Mouse (Mus musculus): ENCODE measurements around the gene Lrrc75b. TPM values are rescaled to one million over a fixed set of nuclear protein-coding genes. Genes with fewer than 3 reads are reported as not detected.

Gene Lrrc75b
- polyA plus RNA-seq, 1 experiment from 2014 or later = 2.7 TPM

DNA sequence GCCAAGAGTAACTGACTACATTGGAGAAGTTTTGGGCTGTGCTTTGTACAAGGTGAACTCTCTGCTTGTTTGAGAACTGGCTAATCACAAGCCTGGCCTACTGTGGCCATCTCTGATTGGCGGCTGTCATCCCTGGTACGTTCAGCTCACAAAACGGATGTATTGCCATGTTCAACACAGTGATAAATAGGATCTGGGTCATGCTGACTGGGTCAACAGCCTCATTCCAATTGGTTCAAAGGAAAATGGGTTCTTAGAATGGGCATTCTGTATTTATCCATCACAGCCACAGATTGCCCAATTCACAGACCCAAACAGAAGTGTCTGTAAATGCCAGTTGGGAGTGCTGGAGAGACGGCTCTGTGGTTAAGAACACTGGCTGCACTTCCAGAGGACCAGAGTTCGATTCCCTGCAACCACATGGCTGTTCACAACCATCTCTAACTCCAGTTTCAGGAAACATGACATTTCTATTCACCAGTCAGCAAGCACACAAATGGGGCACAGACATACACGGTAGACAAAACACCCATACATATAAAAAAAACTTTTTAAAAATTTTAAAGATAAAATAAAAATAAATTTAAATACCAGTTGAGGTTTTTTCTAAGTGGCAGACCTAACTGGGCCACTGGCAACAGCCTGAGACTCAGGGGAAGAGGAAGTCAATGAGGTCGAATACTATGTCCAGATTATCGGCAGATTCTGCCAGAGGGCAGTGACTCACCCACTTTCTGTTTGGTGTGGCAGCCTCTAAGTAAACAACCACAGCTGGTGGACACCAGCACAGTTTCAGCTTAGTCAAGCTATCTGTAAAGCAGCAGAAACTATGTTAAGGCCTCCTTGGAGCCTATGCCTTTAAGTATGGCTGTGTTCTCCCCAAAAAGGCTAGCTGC is 55.6 kb downstream of the Lrrc75b start:
- H3K36me3 ChIP-seq (ENCODE audit: control insufficient read depth, insufficient read depth, low read length) = peaks cover 40% of the 10 kb centered on the region
- WGBS = 78% methylated on average over 8 of the region's 8 CpGs

GRCm38 (mm10) chr10:75503692-75504091 is 56.4 kb downstream of the Lrrc75b start:
- Histone ChIP-seq H3K27me3 (ENCODE audit: control insufficient read depth, insufficient read depth, low read length) (no peaks in the 10 kb centered on the region), H3K9ac (ENCODE audit: low read length) (no peak overlapping the region), H3K4me1 (ENCODE audit: control insufficient read depth in 2 of 2, insufficient read depth in 2 of 2, low read length in 2 of 2) (peaks cover 0 to 5% of the 10 kb centered on the region in 2 experiments; a peak in 2 of 4 replicates), H3K9me3 (ENCODE audit: control insufficient read depth, low read length) (no peaks in the 10 kb centered on the region), H3K36me3 (ENCODE audit: control insufficient read depth, insufficient read depth, low read length) (peaks cover 32% of the 10 kb centered on the region), H3K4me3 (ENCODE audit: control insufficient read depth in 1 of 2, insufficient read depth in 1 of 2, low read depth in 1 of 2, low read length in 2 of 2) (no peak overlapping the region), H3K27ac (replicated peaks in 1 of 2; ENCODE audit: control insufficient read depth in 1 of 2, insufficient read depth in 1 of 2, low read depth in 2 of 2, low read length in 2 of 2) (no peak overlapping the region), H3K4me2 (ENCODE audit: low read length) (no peak overlapping the region)
- WGBS = 92% methylated on average over 7 of the region's 7 CpGs
- no peak for ATAC-seq (ENCODE audit: insufficient number of reproducible peaks, insufficient read depth, low FRiP score, low read depth)

More for the DNA sequence above, 55.6 kb downstream of the Lrrc75b start:
- no peak overlapping the region for H3K4me3 ChIP-seq (ENCODE audit: control insufficient read depth in 1 of 2, insufficient read depth in 1 of 2, low read depth in 1 of 2, low read length in 2 of 2)
- H3K9ac ChIP-seq (ENCODE audit: low read length) = no peak overlapping the region
- H3K4me1 ChIP-seq (ENCODE audit: control insufficient read depth in 2 of 2, insufficient read depth in 2 of 2, low read length in 2 of 2) = peaks cover 0 to 5% of the 10 kb centered on the region in 2 experiments; a peak in 2 of 4 replicates
- H3K9me3 ChIP-seq (ENCODE audit: control insufficient read depth, low read length) = no peaks in the 10 kb centered on the region
- no peak for ATAC-seq (ENCODE audit: insufficient number of reproducible peaks, insufficient read depth, low FRiP score, low read depth)
- H3K27ac ChIP-seq (replicated peaks in 1 of 2; ENCODE audit: control insufficient read depth in 1 of 2, insufficient read depth in 1 of 2, low read depth in 2 of 2, low read length in 2 of 2) = no peak overlapping the region
- no peaks in the 10 kb centered on the region for H3K27me3 ChIP-seq (ENCODE audit: control insufficient read depth, insufficient read depth, low read length)
- H3K4me2 ChIP-seq (ENCODE audit: low read length) = no peak overlapping the region

GRCm38 (mm10) chr10:75501641-75502040 is 58.5 kb downstream of the Lrrc75b start:
- Histone ChIP-seq H3K27ac (replicated peaks in 1 of 2; ENCODE audit: control insufficient read depth in 1 of 2, insufficient read depth in 1 of 2, low read depth in 2 of 2, low read length in 2 of 2) (no peak overlapping the region), H3K9ac (ENCODE audit: low read length) (no peak overlapping the region)
- WGBS = 88% methylated on average over 1 of the region's 1 CpGs

DNA sequence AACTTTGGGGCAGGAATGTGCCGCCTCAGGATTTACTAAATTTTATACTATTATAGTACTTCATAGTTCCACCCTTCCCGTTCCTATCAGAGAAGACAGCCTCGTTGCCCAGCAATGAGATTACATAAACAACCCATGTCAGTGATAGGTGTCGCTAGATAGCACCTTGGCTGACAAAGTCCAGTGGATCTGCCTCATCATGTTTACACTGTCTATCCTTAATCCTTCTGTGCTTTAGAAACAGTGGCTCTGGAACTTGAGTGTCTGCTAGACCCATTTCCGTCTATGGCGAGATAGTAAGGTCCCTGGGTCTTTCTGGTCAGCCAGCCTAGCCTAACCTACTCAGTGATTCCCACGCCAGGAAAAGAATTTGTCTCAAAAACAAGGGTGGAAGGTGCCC is 59.8 kb downstream of the Lrrc75b start:
- peaks cover 5 to 9% of the 10 kb centered on the region in 2 experiments for H3K4me1 ChIP-seq (ENCODE audit: control insufficient read depth in 2 of 2, insufficient read depth in 2 of 2, low read length in 2 of 2)
- no peaks in the 10 kb centered on the region for H3K27me3 ChIP-seq (ENCODE audit: control insufficient read depth, insufficient read depth, low read length)
- no peak overlapping the region for H3K27ac ChIP-seq (replicated peaks in 1 of 2; ENCODE audit: control insufficient read depth in 1 of 2, insufficient read depth in 1 of 2, low read depth in 2 of 2, low read length in 2 of 2)
- H3K9ac ChIP-seq (ENCODE audit: low read length) = no peak overlapping the region
- 0 out of 2 replicates have a peak, but pooled peaks cover 5% of the 10 kb centered on the region for H3K36me3 ChIP-seq (ENCODE audit: control insufficient read depth, insufficient read depth, low read length)
- H3K4me3 ChIP-seq (ENCODE audit: control insufficient read depth in 1 of 2, insufficient read depth in 1 of 2, low read depth in 1 of 2, low read length in 2 of 2) = no peak overlapping the region
- no peak for ATAC-seq (ENCODE audit: insufficient number of reproducible peaks, insufficient read depth, low FRiP score, low read depth)
- 31% methylated on average over 7 of the region's 7 CpGs for WGBS
- H3K4me2 ChIP-seq (ENCODE audit: low read length) = peak overlapping the region; percentile 23; the same call in 1 of the 2 replicates
- no peaks in the 10 kb centered on the region for H3K9me3 ChIP-seq (ENCODE audit: control insufficient read depth, low read length)

More at GRCm38 (mm10) chr10:75501641-75502040, 58.5 kb downstream of the Lrrc75b start:
- H3K27me3 ChIP-seq (ENCODE audit: control insufficient read depth, insufficient read depth, low read length) = no peaks in the 10 kb centered on the region
- no peak for ATAC-seq (ENCODE audit: insufficient number of reproducible peaks, insufficient read depth, low FRiP score, low read depth)
- no peaks in the 10 kb centered on the region for H3K9me3 ChIP-seq (ENCODE audit: control insufficient read depth, low read length)
- H3K4me1 ChIP-seq (ENCODE audit: control insufficient read depth in 2 of 2, insufficient read depth in 2 of 2, low read length in 2 of 2) = peaks cover 0 to 5% of the 10 kb centered on the region in 2 experiments; a peak in 2 of 4 replicates
- peaks cover 11% of the 10 kb centered on the region; the same call in 1 of the 2 replicates for H3K36me3 ChIP-seq (ENCODE audit: control insufficient read depth, insufficient read depth, low read length)
- no peak overlapping the region for H3K4me3 ChIP-seq (ENCODE audit: control insufficient read depth in 1 of 2, insufficient read depth in 1 of 2, low read depth in 1 of 2, low read length in 2 of 2)
- H3K4me2 ChIP-seq (ENCODE audit: low read length) = no peak overlapping the region

Other genes with a start within 250 kb of the Lrrc75b start
- 4.9 and 6.8 TPM in 2 replicates for gene Adora2a, start 243.5 kb downstream of the Lrrc75b start, polyA plus RNA-seq (2014; fragmentation: Nextera tagmentation; extraction: Ambion mirVana)
- gene Upb1, start 159.2 kb downstream of the Lrrc75b start, polyA plus RNA-seq (2014; fragmentation: Nextera tagmentation; extraction: Ambion mirVana) = 0.65 and 0.75 TPM in 2 replicates
- 90.6 and 92.9 TPM in 2 replicates for gene Snrpd3, start 42.8 kb downstream of the Lrrc75b start, polyA plus RNA-seq (2014; fragmentation: Nextera tagmentation; extraction: Ambion mirVana)
- 32.8 and 39.7 TPM in 2 replicates for gene Gucd1, start 42.4 kb downstream of the Lrrc75b start, polyA plus RNA-seq (2014; fragmentation: Nextera tagmentation; extraction: Ambion mirVana)
- gene Ggt1, start 1.3 kb upstream of the Lrrc75b start, polyA plus RNA-seq (2014; fragmentation: Nextera tagmentation; extraction: Ambion mirVana) = 0.69 and 1.4 TPM in 2 replicates
- 7.6 and 8.1 TPM in 2 replicates for gene Ggt5, start 29.0 kb upstream of the Lrrc75b start, polyA plus RNA-seq (2014; fragmentation: Nextera tagmentation; extraction: Ambion mirVana)
- 11.7 and 13.3 TPM in 2 replicates for gene Susd2, start 83.7 kb upstream of the Lrrc75b start, polyA plus RNA-seq (2014; fragmentation: Nextera tagmentation; extraction: Ambion mirVana)
- gene Cabin1, start 204.0 kb upstream of the Lrrc75b start, polyA plus RNA-seq (2014; fragmentation: Nextera tagmentation; extraction: Ambion mirVana) = 27.0 and 30.8 TPM in 2 replicates
- 35.9 and 37.5 TPM in 2 replicates for gene Ddt, start 213.1 kb upstream of the Lrrc75b start, polyA plus RNA-seq (2014; fragmentation: Nextera tagmentation; extraction: Ambion mirVana)
- gene Gm20441, start 220.6 kb upstream of the Lrrc75b start, polyA plus RNA-seq (2014; fragmentation: Nextera tagmentation; extraction: Ambion mirVana) = not detected in 2 replicates
- 3.2 and 5.0 TPM in 2 replicates for gene Gstt3, start 221.1 kb upstream of the Lrrc75b start, polyA plus RNA-seq (2014; fragmentation: Nextera tagmentation; extraction: Ambion mirVana)
- 8.6 and 13.5 TPM in 2 replicates for gene Gstt1, start 238.3 kb upstream of the Lrrc75b start, polyA plus RNA-seq (2014; fragmentation: Nextera tagmentation; extraction: Ambion mirVana)

All from heart, embryonic 14.5 days (tissue).